Mouse (Mus musculus): ENCODE data around the gene Clic4. TPM values are rescaled to one million over a fixed set of nuclear protein-coding genes. Genes with fewer than 3 reads are reported as not detected.

Clic4 gene
- 146 and 153 TPM in 2 replicates for polyA plus RNA-seq (2015; fragmentation: Nextera tagmentation; extraction: Ambion mirVana)

DNA sequence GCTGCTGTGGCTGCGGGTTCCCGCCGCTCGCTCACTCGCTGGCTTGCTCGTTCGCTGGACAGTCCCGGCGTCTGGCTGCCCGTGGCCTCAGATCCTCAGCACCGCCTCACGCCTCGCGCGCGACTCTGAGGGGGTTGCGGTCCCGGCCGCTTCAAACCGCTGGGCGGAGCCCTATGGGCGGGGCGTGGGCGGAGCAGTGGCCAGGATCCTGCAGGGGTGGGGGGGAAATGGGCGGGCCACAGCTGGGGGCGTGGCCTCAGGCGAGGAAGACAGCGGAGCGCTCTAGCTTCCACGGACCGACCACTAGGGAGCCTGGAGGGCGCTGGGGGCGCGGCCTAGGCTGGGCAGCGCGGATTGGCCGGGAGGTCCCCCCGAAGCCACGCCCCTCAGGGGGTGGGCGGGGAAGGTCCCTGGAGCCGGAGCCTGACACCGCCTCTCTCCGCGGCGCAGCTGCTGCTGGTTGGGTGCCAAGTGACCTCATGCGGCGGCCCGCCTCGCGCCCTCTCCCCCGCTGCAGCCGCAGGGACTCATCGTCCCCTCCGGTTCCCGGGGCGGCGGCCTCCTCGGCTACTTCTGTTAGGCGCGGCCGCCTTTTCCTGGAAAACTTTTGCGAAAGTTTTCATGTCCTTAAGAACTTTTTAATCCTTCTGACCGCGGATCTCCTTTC, at the start of gene Clic4:
Clic4 (minus strand) TSS at position 175 of the 667 bp plus-strand sequence.
- H3K36me3 ChIP-seq (ENCODE audit: poor library complexity, severe bottlenecking) = no peaks in the 10 kb centered on the region
- peak within 1 kb of the TSS; percentile 85 for H3K4me3 ChIP-seq
- peak; percentile 99 for ATAC-seq
- H3K27ac ChIP-seq = peak within 1 kb of the TSS; percentile 96
- H3K9ac ChIP-seq = peak within 1 kb of the TSS; percentile 95
- H3K4me1 ChIP-seq = peaks cover 43% of the 10 kb centered on the region
- no peaks in the 10 kb centered on the region for H3K9me3 ChIP-seq (replicated peaks)
- H3K4me2 ChIP-seq = peak within 1 kb of the TSS; percentile 77
- H3K27me3 ChIP-seq = peaks cover 15% of the 10 kb centered on the region
- 0% methylated on average over 38 of the region's 64 CpGs for WGBS

DNA sequence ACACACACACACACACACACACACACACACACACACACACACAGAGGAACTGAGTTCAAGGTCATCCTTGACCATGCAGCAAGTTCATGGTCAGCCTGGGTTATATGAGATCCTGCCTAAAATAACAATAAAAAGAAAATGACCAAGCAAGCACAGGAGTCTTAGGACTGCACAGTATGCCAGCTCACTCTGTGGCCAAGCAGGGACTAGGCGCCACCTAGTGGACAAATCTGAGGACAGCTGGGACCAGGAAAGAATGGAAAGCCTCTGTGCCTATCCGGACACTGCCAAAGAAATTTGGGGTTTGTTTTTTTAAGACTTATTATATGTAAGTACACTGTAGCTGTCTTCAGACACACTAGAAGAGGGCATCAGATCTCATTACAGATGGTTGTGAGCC, 45.4 kb upstream of the Clic4 start:
- H3K27me3 ChIP-seq = no peaks in the 10 kb centered on the region
- no peaks in the 10 kb centered on the region; the same call in 1 of the 2 replicates for H3K9me3 ChIP-seq (replicated peaks)
- no peak overlapping the region for H3K4me2 ChIP-seq
- H3K4me1 ChIP-seq = no peaks in the 10 kb centered on the region
- peaks cover 85% of the 10 kb centered on the region for H3K36me3 ChIP-seq (ENCODE audit: poor library complexity, severe bottlenecking)
- 21% methylated on average over 2 of the region's 2 CpGs for WGBS
- H3K9ac ChIP-seq = no peak overlapping the region
- no peak overlapping the region for H3K4me3 ChIP-seq
- ATAC-seq = peak; percentile 93
- no peak overlapping the region for H3K27ac ChIP-seq

DNA sequence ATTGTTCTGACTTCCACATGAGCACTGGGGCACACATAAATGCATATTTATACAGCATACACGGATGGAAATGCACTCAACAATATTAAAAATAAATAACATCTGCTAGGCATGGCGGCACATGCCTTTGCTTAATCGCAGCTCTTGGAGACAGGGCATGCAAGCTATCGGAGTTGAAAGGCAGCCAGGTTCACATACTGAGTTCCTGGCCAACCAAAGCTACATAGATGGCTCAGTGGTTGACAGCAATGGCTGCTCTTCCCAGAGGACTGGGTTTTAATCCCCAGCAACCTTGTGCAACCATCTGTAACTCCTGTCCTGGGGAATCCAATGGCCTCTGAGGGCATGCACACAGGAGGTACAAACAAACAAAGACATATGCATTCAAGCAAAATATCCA, 44.9 kb upstream of the Clic4 start:
- 90% methylated on average over 4 of the region's 4 CpGs for WGBS
- Histone ChIP-seq H3K9me3 (replicated peaks) (no peaks in the 10 kb centered on the region; the same call in 1 of the 2 replicates), H3K9ac (no peak overlapping the region), H3K36me3 (ENCODE audit: poor library complexity, severe bottlenecking) (peaks cover 81% of the 10 kb centered on the region), H3K27me3 (no peaks in the 10 kb centered on the region), H3K4me2 (no peak overlapping the region), H3K4me1 (no peaks in the 10 kb centered on the region), H3K4me3 (no peak overlapping the region), H3K27ac (no peak overlapping the region)
- ATAC-seq = no peak; the same call in 1 of the 2 replicates

DNA sequence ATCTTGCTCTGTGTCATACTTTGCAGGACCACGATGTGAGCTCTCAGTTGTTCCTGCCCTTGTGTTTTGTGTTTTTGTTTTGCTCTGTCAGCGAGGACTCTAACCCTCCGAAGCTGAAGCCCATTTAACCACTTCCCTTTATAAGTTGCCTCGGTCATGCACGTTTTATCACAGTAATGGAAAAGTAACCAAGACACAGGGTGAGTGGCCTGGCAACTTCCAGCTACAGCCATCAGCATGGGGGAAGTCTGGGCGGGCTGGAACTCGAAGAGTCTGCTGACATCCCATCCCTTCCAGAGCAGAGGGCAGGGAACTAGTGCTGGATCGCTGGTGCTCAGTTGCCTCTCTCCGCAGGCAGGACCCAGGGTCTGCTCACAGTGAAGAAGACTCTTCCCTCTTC, 42.7 kb upstream of the Clic4 start:
- Histone ChIP-seq H3K36me3 (ENCODE audit: poor library complexity, severe bottlenecking) (peaks cover 59% of the 10 kb centered on the region), H3K27ac (no peak overlapping the region)

DNA sequence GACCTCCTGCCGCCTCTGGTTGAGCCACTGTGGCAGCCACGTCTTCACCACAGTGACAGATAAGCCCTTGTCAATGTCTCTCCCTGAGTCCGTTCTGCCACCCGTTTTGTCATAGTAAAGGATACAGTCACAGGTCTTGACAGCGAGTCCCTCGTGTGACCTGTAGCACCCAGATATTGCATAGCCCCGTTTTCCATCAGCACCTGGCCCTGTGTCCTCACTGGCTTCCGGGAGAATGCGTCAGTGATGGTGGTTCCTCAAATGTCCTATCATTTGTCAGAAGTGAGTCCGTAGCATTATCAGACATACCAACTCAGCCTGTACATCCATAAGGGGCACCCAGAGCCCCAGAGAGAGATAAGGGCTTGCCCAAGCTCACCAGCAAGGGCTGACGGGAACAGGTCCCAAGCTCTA, 41.8 kb upstream of the Clic4 start:
- WGBS = 88% methylated on average over 11 of the region's 11 CpGs
- peaks cover 50% of the 10 kb centered on the region for H3K36me3 ChIP-seq (ENCODE audit: poor library complexity, severe bottlenecking)

More for the DNA sequence above, 42.7 kb upstream of the Clic4 start:
- 97% methylated on average over 9 of the region's 9 CpGs for WGBS
- Histone ChIP-seq H3K4me1 (no peaks in the 10 kb centered on the region), H3K27me3 (no peaks in the 10 kb centered on the region), H3K4me3 (no peak overlapping the region), H3K4me2 (no peak overlapping the region), H3K9me3 (replicated peaks) (no peaks in the 10 kb centered on the region; the same call in 1 of the 2 replicates), H3K9ac (no peak overlapping the region)
- ATAC-seq = no peak

DNA sequence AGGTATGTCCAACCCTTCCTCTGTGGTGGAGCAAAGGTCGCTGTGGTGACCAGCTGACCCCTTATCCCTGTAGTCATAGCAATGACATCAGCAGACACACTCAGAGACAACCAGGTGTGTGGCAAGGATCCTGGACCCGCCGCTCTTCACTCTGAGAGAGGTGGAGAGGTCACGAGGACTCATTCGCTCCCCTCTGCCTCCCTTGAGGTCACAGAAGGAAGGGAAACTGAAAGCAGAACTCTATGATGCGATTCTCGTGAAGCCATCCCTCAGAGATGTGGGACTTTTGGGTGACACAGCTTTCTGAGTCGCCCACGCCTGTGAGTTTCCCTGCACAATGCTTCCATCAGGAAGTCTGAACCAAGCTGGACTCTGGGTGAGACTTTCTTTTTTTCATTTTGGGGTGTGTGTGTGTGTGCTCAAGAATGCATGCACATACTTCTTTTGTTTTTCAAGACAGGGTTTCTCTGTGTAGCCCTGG, 41.2 kb upstream of the Clic4 start:
- ATAC-seq = no peak
- Histone ChIP-seq H3K36me3 (ENCODE audit: poor library complexity, severe bottlenecking) (peaks cover 44% of the 10 kb centered on the region), H3K4me3 (no peak overlapping the region), H3K4me1 (no peaks in the 10 kb centered on the region), H3K9ac (no peak overlapping the region), H3K9me3 (replicated peaks) (no peaks in the 10 kb centered on the region; the same call in 1 of the 2 replicates), H3K27ac (no peak overlapping the region; the same call in 1 of the 2 replicates), H3K4me2 (no peak overlapping the region), H3K27me3 (no peaks in the 10 kb centered on the region)
- 85% methylated on average over 9 of the region's 9 CpGs for whole genome bisulfite sequencing

More for the DNA sequence above, 41.8 kb upstream of the Clic4 start:
- H3K9ac ChIP-seq = no peak overlapping the region
- H3K4me1 ChIP-seq = no peaks in the 10 kb centered on the region
- no peaks in the 10 kb centered on the region; the same call in 1 of the 2 replicates for H3K9me3 ChIP-seq (replicated peaks)
- H3K4me2 ChIP-seq = no peak overlapping the region
- no peaks in the 10 kb centered on the region for H3K27me3 ChIP-seq
- H3K4me3 ChIP-seq = no peak overlapping the region
- no peak overlapping the region for H3K27ac ChIP-seq
- ATAC-seq = no peak

DNA sequence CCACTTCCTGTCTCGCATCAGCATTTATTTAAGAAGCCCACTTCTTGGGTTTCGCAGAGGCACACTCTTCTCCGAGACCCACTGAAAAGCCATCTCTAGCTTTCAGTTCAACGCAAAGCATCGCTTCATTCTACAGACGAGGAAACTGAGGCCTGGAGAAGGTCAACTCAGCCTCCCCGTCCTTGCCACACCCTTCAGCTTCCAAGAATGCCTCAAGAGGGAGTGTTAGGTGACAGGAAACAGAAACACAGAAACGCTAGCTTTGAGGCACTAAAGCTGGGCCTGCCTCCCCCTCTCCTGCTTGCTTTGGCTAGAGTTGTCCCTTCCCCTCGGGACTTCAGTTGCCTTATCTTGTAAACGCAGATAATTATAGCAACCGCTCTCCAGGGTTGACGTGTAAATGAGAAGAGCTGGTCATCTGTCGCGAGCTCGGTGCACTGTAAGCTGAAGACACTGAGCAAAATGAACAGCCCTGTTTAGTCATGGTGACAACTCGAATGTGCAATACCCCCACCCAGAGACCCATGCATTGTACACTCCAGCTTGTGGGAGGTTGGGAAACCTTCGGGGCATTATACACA, 40.6 kb upstream of the Clic4 start:
- Histone ChIP-seq H3K4me1 (no peaks in the 10 kb centered on the region), H3K27ac (no peak overlapping the region; the same call in 1 of the 2 replicates), H3K9ac (no peak overlapping the region), H3K9me3 (replicated peaks) (no peaks in the 10 kb centered on the region; the same call in 1 of the 2 replicates), H3K27me3 (no peaks in the 10 kb centered on the region), H3K4me3 (no peak overlapping the region), H3K36me3 (ENCODE audit: poor library complexity, severe bottlenecking) (peaks cover 38% of the 10 kb centered on the region), H3K4me2 (no peak overlapping the region)
- ATAC-seq = no peak
- 77% methylated on average over 17 of the region's 17 CpGs for WGBS

DNA sequence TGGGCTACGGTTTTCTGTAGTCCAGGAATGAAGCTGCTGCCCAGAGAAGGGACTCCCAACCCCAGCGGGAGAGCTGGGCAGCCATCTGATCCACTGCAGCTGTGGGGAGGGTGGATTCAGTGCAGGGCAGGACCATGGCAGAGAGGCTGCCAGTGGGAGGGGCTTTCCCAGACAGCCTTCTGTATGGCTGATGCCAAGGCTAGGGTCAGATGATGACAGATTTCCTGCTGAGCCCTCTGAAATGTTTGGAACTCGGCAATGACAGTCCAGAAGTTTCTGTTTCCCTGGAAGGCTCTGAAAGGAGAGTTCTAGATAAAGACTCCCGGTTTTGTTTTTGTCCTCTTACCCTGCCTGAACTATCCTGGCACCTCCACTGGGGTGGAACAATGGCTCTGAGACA, 40.1 kb upstream of the Clic4 start:
- H3K27me3 ChIP-seq = no peaks in the 10 kb centered on the region
- no peak for ATAC-seq
- 65% methylated on average over 4 of the region's 4 CpGs for WGBS
- no peaks in the 10 kb centered on the region; the same call in 1 of the 2 replicates for H3K9me3 ChIP-seq (replicated peaks)
- no peak overlapping the region for H3K9ac ChIP-seq
- H3K4me2 ChIP-seq = no peak overlapping the region
- H3K4me1 ChIP-seq = no peaks in the 10 kb centered on the region
- no peak overlapping the region for H3K27ac ChIP-seq
- H3K36me3 ChIP-seq (ENCODE audit: poor library complexity, severe bottlenecking) = peaks cover 38% of the 10 kb centered on the region
- H3K4me3 ChIP-seq = no peak overlapping the region

DNA sequence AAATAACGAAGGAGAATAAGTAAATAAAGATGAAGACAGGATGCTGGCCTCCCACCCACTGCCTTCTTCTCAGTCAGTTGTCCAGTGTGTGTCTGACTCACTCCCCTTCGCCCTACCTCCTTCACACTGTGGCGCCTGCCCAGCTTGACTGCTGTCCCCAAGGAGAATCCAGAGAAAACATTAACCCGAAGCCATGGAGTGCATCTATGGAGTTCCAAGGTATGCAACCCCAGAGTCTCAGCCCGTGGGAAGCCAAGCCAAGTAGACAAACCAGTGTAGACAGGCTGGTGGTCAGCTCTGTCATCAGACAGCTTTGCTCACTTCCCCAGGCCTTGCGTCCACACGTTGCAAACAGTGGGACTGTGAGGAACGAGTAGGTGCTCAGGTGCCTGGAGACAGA, 37.8 kb upstream of the Clic4 start:
- Histone ChIP-seq H3K4me3 (no peak overlapping the region), H3K27me3 (no peaks in the 10 kb centered on the region), H3K4me2 (no peak overlapping the region), H3K27ac (no peak overlapping the region), H3K9me3 (replicated peaks) (no peaks in the 10 kb centered on the region; the same call in 1 of the 2 replicates), H3K9ac (no peak overlapping the region), H3K4me1 (peaks cover 8% of the 10 kb centered on the region), H3K36me3 (ENCODE audit: poor library complexity, severe bottlenecking) (peaks cover 15% of the 10 kb centered on the region)
- 86% methylated on average over 8 of the region's 8 CpGs for WGBS
- no peak for ATAC-seq

DNA sequence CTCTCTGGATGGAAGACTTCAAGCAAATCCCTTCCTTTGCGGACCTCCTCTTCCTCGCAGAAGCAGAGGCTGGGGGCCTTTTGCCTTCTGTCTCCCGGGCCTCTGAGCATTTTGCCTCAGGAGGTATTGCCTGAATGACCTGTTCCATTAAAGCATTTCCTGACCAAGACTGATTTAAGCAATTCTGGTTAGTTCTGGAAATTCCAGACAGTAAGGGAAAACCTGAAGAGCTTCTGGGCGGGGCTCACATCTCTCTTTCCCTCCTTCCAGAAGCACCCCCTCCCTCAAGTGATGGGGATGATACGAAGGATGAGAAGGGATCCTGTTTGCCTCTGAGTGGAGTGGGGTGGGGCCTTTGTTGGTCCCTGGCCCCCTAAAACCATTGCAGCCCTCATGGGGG, 37.1 kb upstream of the Clic4 start:
- H3K9me3 ChIP-seq (replicated peaks) = no peaks in the 10 kb centered on the region
- peaks cover 8% of the 10 kb centered on the region for H3K36me3 ChIP-seq (ENCODE audit: poor library complexity, severe bottlenecking)
- no peaks in the 10 kb centered on the region for H3K27me3 ChIP-seq
- 66% methylated on average over 5 of the region's 5 CpGs for WGBS
- H3K27ac ChIP-seq = no peak overlapping the region
- ATAC-seq = no peak
- peaks cover 8% of the 10 kb centered on the region for H3K4me1 ChIP-seq
- H3K4me3 ChIP-seq = no peak overlapping the region
- no peak overlapping the region for H3K4me2 ChIP-seq
- H3K9ac ChIP-seq = no peak overlapping the region

DNA sequence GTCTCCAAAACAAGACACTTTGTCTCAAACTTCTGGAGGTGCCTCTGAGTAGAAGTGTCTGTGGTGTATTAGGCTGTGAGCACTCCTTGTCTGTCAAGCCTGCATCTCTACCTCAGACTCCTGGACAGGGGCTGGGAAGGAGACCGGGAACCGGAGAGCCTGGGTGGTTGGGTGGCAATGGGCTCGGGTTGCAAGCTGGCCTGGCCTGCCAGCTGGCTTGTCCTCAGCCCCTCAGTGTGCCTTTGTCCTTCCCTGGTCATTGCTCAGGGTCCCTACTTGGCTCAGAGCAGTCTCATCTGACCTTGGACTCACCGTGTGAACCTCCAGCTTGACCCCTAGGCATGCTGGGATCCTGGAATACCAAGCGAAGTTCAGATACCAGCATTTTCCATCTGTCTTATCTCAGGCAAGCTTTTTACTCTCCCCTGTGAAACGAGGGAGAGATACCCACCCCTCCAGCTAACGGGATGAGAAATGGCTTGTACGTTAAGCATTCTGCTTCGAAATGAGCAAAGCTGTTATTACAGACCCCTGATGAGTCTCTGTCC, 36.6 kb upstream of the Clic4 start:
- peaks cover 8% of the 10 kb centered on the region for H3K4me1 ChIP-seq
- no peaks in the 10 kb centered on the region for H3K27me3 ChIP-seq
- no peaks in the 10 kb centered on the region for H3K9me3 ChIP-seq (replicated peaks)
- no peak overlapping the region for H3K4me2 ChIP-seq
- no peak for ATAC-seq
- H3K27ac ChIP-seq = no peak overlapping the region
- H3K9ac ChIP-seq = no peak overlapping the region
- H3K36me3 ChIP-seq (ENCODE audit: poor library complexity, severe bottlenecking) = peaks cover 3% of the 10 kb centered on the region; the same call in 1 of the 2 replicates
- H3K4me3 ChIP-seq = no peak overlapping the region
- 72% methylated on average over 9 of the region's 9 CpGs for WGBS

DNA sequence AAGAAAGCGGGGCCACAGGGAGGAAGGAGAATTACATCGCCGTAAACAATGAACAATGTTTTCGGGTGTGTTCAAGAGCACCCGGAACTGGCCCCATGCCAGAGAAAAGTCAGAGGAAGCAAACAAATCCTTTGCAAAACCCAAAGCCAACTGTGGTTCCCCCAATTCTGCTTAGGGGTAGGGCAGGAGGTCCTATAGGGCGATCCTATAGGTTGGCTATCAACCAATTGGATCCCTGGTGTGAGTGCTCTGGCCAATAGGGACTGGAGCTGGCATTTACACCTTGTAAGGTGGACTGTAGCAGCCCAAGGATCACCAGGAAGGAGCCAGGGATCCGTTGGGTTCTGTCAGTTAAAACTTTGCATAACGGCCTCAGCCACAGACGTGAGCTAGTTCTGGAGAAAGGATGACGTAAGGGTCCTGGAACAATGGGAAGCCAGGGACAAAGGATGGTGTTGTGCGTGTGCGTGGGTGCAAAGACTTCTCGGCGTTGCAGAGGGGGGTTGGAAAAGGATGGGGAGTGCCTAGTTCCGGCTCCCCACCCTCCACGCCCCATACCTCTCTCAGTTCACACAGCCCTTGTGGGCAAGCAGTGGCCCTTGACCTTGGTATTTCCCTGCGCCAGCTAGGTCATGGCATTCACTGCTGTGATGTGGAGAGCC, 34.5 kb upstream of the Clic4 start:
- peaks cover 8% of the 10 kb centered on the region for H3K4me1 ChIP-seq
- peak overlapping the region; percentile 27; the same call in 1 of the 2 replicates for H3K4me2 ChIP-seq
- no peak overlapping the region for H3K9ac ChIP-seq
- H3K27ac ChIP-seq = no peak overlapping the region
- H3K36me3 ChIP-seq (ENCODE audit: poor library complexity, severe bottlenecking) = no peaks in the 10 kb centered on the region
- 39% methylated on average over 17 of the region's 17 CpGs for WGBS
- no peaks in the 10 kb centered on the region for H3K27me3 ChIP-seq
- no peak for ATAC-seq
- no peak overlapping the region for H3K4me3 ChIP-seq
- no peaks in the 10 kb centered on the region for H3K9me3 ChIP-seq (replicated peaks)
